Mouse (Mus musculus): ENCODE results near the gene Tns4.

Gene Tns4

GRCm38 (mm10) chr11:99089077-99089601 is at the start of gene Tns4:
TSS of gene Tns4 (minus strand) at chr11:99089306.
- no peak for DNase-seq (ENCODE audit: low spot score)

GRCm38 (mm10) chr11:99137385-99137784 is 48.3 kb upstream of the Tns4 start:
- DNase-seq (ENCODE audit: low spot score): no peak

- no peak for DNase-seq (ENCODE audit: low spot score)
These were observed 47.9 kb upstream of the Tns4 start for GRCm38 (mm10) chr11:99136961-99137360.

- DNase-seq (ENCODE audit: low spot score): no peak
These were observed 47.3 kb upstream of the Tns4 start for GRCm38 (mm10) chr11:99136361-99136760.

GRCm38 (mm10) chr11:99135047-99135440 is 45.9 kb upstream of the Tns4 start:
- no peak for DNase-seq (ENCODE audit: low spot score)

- DNase-seq (ENCODE audit: low spot score): no peak
These were observed 45.4 kb upstream of the Tns4 start for GRCm38 (mm10) chr11:99134266-99135046.

GRCm38 (mm10) chr11:99133285-99133897 is 44.3 kb upstream of the Tns4 start:
- no peak for DNase-seq (ENCODE audit: low spot score)

- no peak for DNase-seq (ENCODE audit: low spot score)
These were observed 43.1 kb upstream of the Tns4 start for GRCm38 (mm10) chr11:99132091-99132730.

GRCm38 (mm10) chr11:99131463-99131840 is 42.3 kb upstream of the Tns4 start:
- no peak for DNase-seq (ENCODE audit: low spot score)

GRCm38 (mm10) chr11:99130736-99131462 is 41.8 kb upstream of the Tns4 start:
- no peak for DNase-seq (ENCODE audit: low spot score)

GRCm38 (mm10) chr11:99129287-99129686 is 40.2 kb upstream of the Tns4 start:
- DNase-seq (ENCODE audit: low spot score): no peak

- DNase-seq (ENCODE audit: low spot score): no peak
These were observed 38.9 kb upstream of the Tns4 start for GRCm38 (mm10) chr11:99127785-99128682.

GRCm38 (mm10) chr11:99126482-99127253 is 37.6 kb upstream of the Tns4 start:
- DNase-seq (ENCODE audit: low spot score): no peak

- no peak for DNase-seq (ENCODE audit: low spot score)
These were observed 35.5 kb upstream of the Tns4 start for GRCm38 (mm10) chr11:99124635-99125029.

GRCm38 (mm10) chr11:99123977-99124634 is 35.0 kb upstream of the Tns4 start:
- DNase-seq (ENCODE audit: low spot score): no peak

- DNase-seq (ENCODE audit: low spot score): no peak
These were observed 33.6 kb upstream of the Tns4 start for GRCm38 (mm10) chr11:99122703-99123102.

- peak; percentile 51 for DNase-seq (ENCODE audit: low spot score)
These were observed 32.1 kb upstream of the Tns4 start for GRCm38 (mm10) chr11:99121218-99121631.

- DNase-seq (ENCODE audit: low spot score): no peak
These were observed 31.6 kb upstream of the Tns4 start for GRCm38 (mm10) chr11:99120524-99121217.

- no peak for DNase-seq (ENCODE audit: low spot score)
These were observed 29.9 kb upstream of the Tns4 start for GRCm38 (mm10) chr11:99118963-99119362.
